Mouse (Mus musculus) liver, adult 2 months (tissue): Measurements from ENCODE around the gene Tacc3. TPM values are rescaled to one million over a fixed set of nuclear protein-coding genes. Genes with fewer than 3 reads are reported as not detected.

Source experiments
- DNase-seq: peaks from one replicate; pipeline ENCODE4 v3.0.0-alpha.2; 2011; ENCODE audit warnings: low read depth, low spot score; ENCODE audit errors: extremely low read depth
- H3K27ac ChIP-seq: fragments of 200-500 bp; replicated peaks from 2 replicates; pipeline ENCODE4 v1.5.1; 2012; ENCODE audit warnings: low read depth, mild to moderate bottlenecking, control low read depth, inconsistent platforms, low read length; ENCODE audit not compliant: insufficient read depth
- H3K27me3 ChIP-seq: fragments of 200-500 bp; 2 replicates; pipeline ENCODE4 v1.6.1; 2012; ENCODE audit warnings: mild to moderate bottlenecking, moderate library complexity, low read length, inconsistent platforms; ENCODE audit not compliant: control insufficient read depth, insufficient read depth
- H3K36me3 ChIP-seq: fragments of 200-500 bp; 2 replicates; pipeline ENCODE4 v1.6.1; 2012; ENCODE audit warnings: low read length, inconsistent platforms; ENCODE audit not compliant: control insufficient read depth, insufficient read depth
- H3K4me1 ChIP-seq: fragments of 200-500 bp; 2 replicates; pipeline ENCODE4 v1.6.1; 2011; ENCODE audit warnings: low read length; ENCODE audit not compliant: control insufficient read depth, insufficient read depth
- H3K4me3 ChIP-seq: fragments of 200-500 bp; 2 replicates; pipeline ENCODE4 v1.5.1; 2011; ENCODE audit warnings: low read depth, mild to moderate bottlenecking, control low read depth, low read length, moderate library complexity; ENCODE audit not compliant: insufficient read depth
- H3K79me2 ChIP-seq: fragments of 200-500 bp; 2 replicates; pipeline ENCODE4 v1.6.1; 2012; ENCODE audit warnings: inconsistent platforms, mild to moderate bottlenecking, low read length, moderate library complexity; ENCODE audit not compliant: control insufficient read depth, insufficient read depth
- H3K9ac ChIP-seq: fragments of 200-500 bp; 2 replicates; pipeline ENCODE4 v1.6.1; 2012; ENCODE audit warnings: low read depth, mild to moderate bottlenecking, control low read depth, inconsistent platforms, low read length
- CTCF ChIP-seq: fragments of 200-500 bp; IDR thresholded peaks from 2 replicates; pipeline ENCODE4 v1.5.1; 2011; ENCODE audit warnings: low read depth, low read length, control low read depth
- POLR2A ChIP-seq: fragments of 200-500 bp; IDR thresholded peaks from 2 replicates; pipeline ENCODE4 v1.6.1; 2011; ENCODE audit warnings: low read length, control low read depth; ENCODE audit not compliant: insufficient read depth; ENCODE audit errors: extremely low read depth
- WGBS: fragments of 180-500 bp; shearing (Covaris S2); methylation state at CpG from one replicate; pipeline ENCODE4 v1.1.7; 2018; 5-methylcytosine and 5-hydroxymethylcytosine counted together
- polyA plus RNA-seq: library from polyadenylated mRNA; depleted of rRNA; stranded (reverse); fragments of >200 nt; gene quantifications from 2 replicates; pipeline ENCODE4 v1.2.3, GENCODE M21; 2012
- total RNA-seq: library from RNA; depleted of rRNA; stranded (reverse); fragments of >200 nt; gene quantifications from 2 replicates; pipeline ENCODE4 v1.2.3, GENCODE M21; 2014

Gene Tacc3
- total and polyA plus RNA-seq, 2 experiments = 0.92 to 1.3 TPM

DNA sequence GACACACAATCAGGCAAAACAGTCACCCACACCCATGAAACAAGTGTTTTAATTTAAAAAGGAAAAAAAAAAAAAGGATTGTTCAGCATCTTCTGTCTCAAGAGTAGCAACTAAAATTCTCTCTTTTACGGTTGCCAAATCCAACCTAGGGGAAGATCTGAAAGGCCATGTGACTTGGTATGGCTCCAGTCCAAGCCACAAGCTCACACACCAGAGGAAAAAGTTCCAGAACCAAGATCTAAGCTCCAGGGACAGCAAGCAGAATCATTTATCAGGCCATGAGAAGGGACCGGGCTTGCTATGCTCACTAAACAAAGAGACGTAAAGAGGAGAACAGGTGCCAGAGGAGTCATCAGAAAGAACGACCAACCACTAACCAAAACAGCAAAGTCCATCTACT is 30.0 kb upstream of the Tacc3 start:
- no peak for TF ChIP-seq CTCF
- no peak for TF ChIP-seq POLR2A
- no peaks in the 10 kb centered on the region for H3K27me3 ChIP-seq
- H3K36me3 ChIP-seq = peaks cover 7% of the 10 kb centered on the region; the same call in 1 of the 2 replicates
- no peak overlapping the region for H3K9ac ChIP-seq
- peaks cover 15% of the 10 kb centered on the region for H3K4me1 ChIP-seq
- WGBS = 3% methylated on average over 4 of the region's 4 CpGs
- peak; percentile 69 for DNase-seq
- H3K27ac ChIP-seq = 0 out of 2 replicates have a peak overlapping the region, but pooled peaks have one; percentile 31
- peaks cover 24% of the 10 kb centered on the region for H3K79me2 ChIP-seq
- H3K4me3 ChIP-seq = peak overlapping the region; percentile 81

DNA sequence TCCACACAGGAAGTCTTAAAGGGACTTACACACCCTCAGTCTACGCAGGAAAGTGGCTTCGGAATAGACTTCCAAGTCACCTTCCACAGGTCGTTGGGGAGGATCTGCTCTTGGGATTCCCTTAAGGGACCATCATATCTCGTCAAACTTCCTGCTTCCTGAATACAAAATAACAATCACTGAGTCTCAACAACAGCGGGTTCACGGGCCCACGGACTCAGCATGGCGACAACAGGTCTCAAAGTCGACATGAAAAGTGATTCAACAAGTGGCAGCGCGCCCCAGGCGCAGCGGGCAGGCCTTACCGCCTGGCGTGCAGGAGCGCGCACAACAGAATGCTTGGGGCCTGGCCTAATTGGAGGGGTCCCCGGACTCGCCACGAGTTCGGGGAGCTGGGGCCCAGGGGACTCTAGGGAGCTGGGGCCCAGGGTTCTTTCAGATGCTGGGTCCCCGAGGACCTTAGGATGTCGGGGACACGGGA is 29.1 kb upstream of the Tacc3 start:
- Histone ChIP-seq H3K4me3 (peak overlapping the region; percentile 81), H3K4me1 (peaks cover 15% of the 10 kb centered on the region), H3K79me2 (peaks cover 15% of the 10 kb centered on the region), H3K27me3 (no peaks in the 10 kb centered on the region), H3K9ac (peak overlapping the region; percentile 89), H3K36me3 (peaks cover 2% of the 10 kb centered on the region; the same call in 1 of the 2 replicates), H3K27ac (peak overlapping the region; percentile 61)
- DNase-seq = peak; percentile 54
- 1% methylated on average over 24 of the region's 24 CpGs for WGBS
- no peak for TF ChIP-seq CTCF
- 0 out of 2 replicates have a peak, but pooled peaks have one; percentile 9 for TF ChIP-seq POLR2A

DNA sequence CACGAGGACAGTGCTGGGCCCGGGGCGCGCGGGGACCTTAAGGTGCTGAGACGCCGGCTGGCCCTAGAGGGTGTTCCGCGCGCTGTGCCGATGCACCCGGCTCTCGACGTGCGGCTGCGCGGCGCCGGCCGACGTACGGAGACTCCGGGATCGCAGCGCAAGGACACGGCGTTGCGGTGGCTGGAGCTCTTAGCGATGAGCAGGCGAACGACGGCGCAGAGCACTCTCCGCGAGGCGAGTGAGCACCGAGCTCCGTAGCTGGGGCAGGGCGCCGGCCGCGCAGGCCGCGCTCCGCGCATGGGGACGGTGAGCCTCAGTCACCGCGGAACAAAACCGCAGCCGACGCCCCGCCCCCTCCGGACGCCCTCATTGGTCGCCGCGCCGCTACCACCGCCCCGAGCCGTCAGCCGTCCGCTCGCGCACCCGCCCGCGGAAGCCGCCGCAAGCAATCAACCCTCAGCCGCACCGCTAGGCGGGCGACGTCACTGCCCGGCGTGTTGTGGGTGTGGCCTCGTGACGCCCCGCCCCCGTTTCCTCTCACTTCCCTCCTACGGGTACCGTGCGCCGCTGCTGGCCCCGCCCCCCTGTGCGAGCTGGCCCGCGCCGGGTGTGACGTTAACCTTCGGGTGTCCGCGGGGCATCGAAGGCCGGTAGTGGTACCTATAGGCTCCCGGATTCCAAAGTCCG is 28.5 kb upstream of the Tacc3 start, which contains the start of the genes Fam53a and Gm9903:
Fam53a (minus strand) TSS at position 335 of the 687 bp plus-strand sequence.
Gm9903 (plus strand) TSS at position 625 of the 687 bp plus-strand sequence.
- H3K9ac ChIP-seq = peak within 1 kb of the TSS; percentile 89
- peak; percentile 98 for TF ChIP-seq POLR2A
- no peak for TF ChIP-seq CTCF
- no peaks in the 10 kb centered on the region for H3K36me3 ChIP-seq
- no peaks in the 10 kb centered on the region for H3K27me3 ChIP-seq
- H3K79me2 ChIP-seq = peaks cover 11% of the 10 kb centered on the region
- peaks cover 15% of the 10 kb centered on the region for H3K4me1 ChIP-seq
- H3K27ac ChIP-seq = peak within 1 kb of the TSS; percentile 61
- under 1% methylated on average over 94 of the region's 99 CpGs for WGBS
- peak; percentile 76 for DNase-seq
- peak within 1 kb of the TSS; percentile 81 for H3K4me3 ChIP-seq

DNA sequence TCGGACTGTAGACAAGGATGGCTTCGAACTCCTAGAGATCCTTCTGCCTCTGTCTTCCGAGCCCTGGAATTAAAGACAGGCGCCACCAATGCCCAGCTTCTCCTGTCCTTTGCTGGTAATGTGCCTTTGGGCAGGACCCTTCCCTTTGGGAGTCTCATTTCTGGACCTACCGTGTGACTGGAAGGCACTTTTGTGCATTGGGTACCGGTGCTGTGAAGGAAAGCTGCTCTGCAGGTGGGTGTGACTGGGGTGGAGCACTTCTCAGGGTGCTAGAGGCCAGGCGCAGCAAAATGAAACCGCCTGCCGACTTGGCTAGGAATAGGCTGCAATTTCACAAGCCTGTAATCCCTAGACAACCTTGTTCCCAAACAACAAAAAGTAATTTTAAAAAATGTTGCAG is 27.9 kb upstream of the Tacc3 start:
- Histone ChIP-seq H3K27me3 (no peaks in the 10 kb centered on the region), H3K79me2 (peaks cover 9% of the 10 kb centered on the region), H3K36me3 (no peaks in the 10 kb centered on the region), H3K4me3 (peak overlapping the region; percentile 39), H3K27ac (peak overlapping the region; percentile 13), H3K4me1 (peaks cover 15% of the 10 kb centered on the region), H3K9ac (peak overlapping the region; percentile 47)
- peak; percentile 65 for DNase-seq
- WGBS = 2% methylated on average over 9 of the region's 9 CpGs
- no peak for TF ChIP-seq CTCF
- TF ChIP-seq POLR2A = no peak

DNA sequence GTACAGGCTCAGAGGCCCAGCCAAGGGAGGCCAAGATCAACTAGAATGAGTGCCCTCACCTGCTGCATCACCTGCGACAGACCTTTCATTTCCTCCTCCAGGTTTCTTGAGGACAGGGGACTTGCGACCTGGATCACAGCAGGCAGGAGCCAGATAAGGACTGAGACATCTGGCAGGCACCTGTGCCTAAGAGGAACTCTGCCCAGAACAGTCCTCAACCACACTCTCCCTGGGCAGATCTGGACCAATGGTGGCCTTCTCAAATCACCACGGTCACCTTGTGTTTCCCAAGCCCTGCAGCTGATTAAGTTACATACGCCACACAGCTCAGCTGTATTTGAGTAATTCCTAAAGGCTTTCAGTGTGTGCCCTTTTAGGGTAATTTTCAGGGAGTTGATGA is 27.3 kb upstream of the Tacc3 start:
- no peaks in the 10 kb centered on the region for H3K36me3 ChIP-seq
- H3K9ac ChIP-seq = no peak overlapping the region
- peaks cover 4% of the 10 kb centered on the region; the same call in 1 of the 2 replicates for H3K79me2 ChIP-seq
- no peaks in the 10 kb centered on the region for H3K27me3 ChIP-seq
- TF ChIP-seq CTCF (no peak), POLR2A (no peak)
- H3K4me3 ChIP-seq = no peak overlapping the region
- no peak for DNase-seq
- peaks cover 15% of the 10 kb centered on the region for H3K4me1 ChIP-seq
- no peak overlapping the region for H3K27ac ChIP-seq
- WGBS = 73% methylated on average over 4 of the region's 4 CpGs

DNA sequence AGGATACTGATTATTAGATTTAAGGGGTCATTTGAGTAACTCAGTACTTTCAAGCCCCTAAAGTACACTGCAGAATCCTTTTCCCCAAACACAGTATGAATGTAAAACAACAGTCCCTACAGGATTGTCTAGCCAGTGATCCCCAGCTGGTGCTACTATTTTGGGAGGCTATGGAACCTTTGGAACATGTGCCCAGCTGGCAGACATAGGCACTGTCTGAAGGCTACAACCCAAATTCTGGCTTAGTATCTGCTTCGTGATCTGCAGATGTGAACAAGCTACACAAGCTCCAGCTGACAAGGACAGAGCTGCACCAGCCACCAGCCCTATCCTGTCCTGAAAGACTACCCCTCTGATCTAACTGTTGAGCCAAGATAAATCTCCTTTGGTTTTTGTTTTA is 25.4 kb upstream of the Tacc3 start:
- no peak for TF ChIP-seq POLR2A
- no peak for TF ChIP-seq CTCF
- H3K4me3 ChIP-seq = no peak overlapping the region
- no peak overlapping the region for H3K27ac ChIP-seq
- no peaks in the 10 kb centered on the region for H3K79me2 ChIP-seq
- H3K4me1 ChIP-seq = peaks cover 12% of the 10 kb centered on the region
- no peaks in the 10 kb centered on the region for H3K27me3 ChIP-seq
- no peak overlapping the region for H3K9ac ChIP-seq
- DNase-seq = no peak
- no peaks in the 10 kb centered on the region for H3K36me3 ChIP-seq
- 86% methylated on average over 1 of the region's 1 CpGs for WGBS
